Mouse (Mus musculus): ENCODE measurements around the gene Pyroxd2. TPM values are rescaled to one million over a fixed set of nuclear protein-coding genes. Genes with fewer than 3 reads are reported as not detected.

Pyroxd2 gene
- total RNA-seq, 4 experiments from 2014 or later = 2.9 to 4.0 (median 3.7) TPM

DNA sequence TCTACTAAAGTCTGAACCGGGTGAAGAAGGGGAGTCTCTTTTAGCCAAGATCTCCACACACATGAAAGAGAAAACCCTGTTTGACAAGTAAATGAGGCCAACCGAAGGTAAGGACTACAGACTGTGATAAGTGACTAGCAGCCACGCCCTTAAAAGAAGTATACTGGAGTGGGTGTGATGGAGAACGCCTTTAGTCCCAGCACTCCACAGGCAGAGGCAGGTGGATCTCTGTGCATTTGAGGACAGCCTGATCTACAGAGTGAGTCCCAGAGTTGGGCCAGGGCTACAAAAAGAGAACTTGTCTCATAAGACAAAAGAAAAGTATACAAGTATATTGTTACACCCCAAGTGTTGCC is 6.7 kb downstream of the Pyroxd2 start:
- no peak for DNase-seq (ENCODE audit: low spot score in 2 of 2)

DNA sequence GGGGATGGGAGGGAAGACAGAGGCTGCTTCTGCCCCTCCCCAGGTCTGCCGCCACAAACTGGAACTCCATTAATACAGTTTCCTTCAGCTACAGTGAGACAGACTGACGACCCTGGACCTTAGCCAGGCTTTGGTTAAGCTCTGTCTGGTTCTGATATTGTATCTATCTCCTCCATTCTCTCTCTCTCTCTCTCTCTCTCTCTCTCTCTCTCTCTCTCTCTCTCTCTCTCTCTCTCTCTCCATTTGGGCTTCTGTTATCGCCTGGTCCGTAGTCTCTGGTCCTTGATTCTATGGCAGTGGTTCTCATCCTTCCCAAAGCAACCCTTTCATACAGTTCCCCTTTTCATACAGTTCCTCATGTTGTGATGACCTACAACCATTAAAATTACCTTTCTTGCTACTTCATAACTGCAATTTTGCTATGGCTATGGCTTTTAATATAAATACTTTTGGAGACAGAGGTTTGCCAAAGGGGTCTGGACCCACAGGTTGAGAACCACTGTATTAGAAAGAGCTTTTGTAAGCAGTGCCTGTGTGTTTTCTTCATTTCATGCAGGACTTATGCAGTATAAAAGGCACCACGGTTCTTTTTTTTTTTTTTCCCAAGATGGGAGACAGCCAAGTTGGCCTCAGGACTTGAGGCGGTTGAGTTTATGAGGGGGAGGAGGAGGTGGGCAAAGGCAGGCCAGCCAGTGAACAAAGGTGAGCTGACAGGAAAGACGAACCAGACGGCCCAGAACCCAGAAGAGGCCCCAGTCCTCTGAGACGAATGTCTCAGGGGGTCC is 7.3 kb downstream of the Pyroxd2 start:
- no peak for DNase-seq (ENCODE audit: low spot score in 2 of 2)

- DNase-seq (ENCODE audit: low spot score in 2 of 2) = peak in 1 of 2 experiments; percentile 36
Measured at GRCm38 (mm10) chr19:42744162-42744586, 8.4 kb downstream of the Pyroxd2 start.

GRCm38 (mm10) chr19:42743261-42743660 is 9.3 kb downstream of the Pyroxd2 start:
- DNase-seq (ENCODE audit: low spot score in 2 of 2) = no peak

- peak in 1 of 2 experiments; percentile 43 for DNase-seq (ENCODE audit: low spot score in 2 of 2)
Measured at GRCm38 (mm10) chr19:42741884-42742283, 10.7 kb downstream of the Pyroxd2 start.

GRCm38 (mm10) chr19:42740163-42740899 is 12.2 kb downstream of the Pyroxd2 start:
- no peak for DNase-seq (ENCODE audit: low spot score in 2 of 2)

DNA sequence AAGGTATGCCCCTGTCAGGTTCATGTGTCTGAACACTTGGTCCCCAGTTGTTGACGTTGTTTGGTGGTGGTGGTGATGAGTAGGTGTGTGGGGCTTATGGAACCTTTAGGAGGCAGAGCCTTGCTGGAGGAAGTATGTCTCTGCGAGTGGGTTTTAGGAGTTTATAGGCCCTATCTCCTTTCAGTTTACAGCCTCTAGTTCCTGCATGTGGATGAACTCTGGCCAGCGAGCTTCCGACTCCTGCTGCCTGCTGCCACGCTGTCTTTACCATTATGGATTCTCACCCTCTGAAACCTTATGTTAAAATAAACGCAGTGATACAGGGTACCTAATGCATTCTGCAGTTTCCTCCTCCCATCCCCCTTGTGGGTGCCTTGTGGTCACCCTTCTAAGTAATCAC is 12.8 kb downstream of the Pyroxd2 start:
- DNase-seq (ENCODE audit: low spot score in 2 of 2) = no peak

- DNase-seq (ENCODE audit: low spot score in 2 of 2) = no peak
Measured at GRCm38 (mm10) chr19:42737753-42738152, 14.8 kb downstream of the Pyroxd2 start.

DNA sequence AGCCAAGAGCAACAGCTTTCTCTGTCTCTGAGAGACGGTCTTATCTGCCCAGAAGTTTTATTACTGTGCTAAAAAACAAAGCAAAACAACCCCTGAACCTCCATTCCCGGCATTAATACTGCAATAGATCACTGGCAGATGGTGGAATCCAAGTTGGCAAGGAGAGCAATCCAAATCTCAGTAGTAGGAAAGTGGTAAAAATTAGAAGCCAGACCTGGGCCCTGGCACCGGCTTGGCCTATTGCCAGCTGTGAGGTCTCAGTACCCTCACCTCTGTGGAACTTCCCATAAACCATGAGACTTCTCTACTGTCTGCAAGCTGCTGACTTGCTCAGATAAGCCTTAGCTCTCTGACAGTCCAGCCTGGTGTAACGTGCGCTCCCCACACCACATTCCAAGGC is 17.6 kb downstream of the Pyroxd2 start:
- DNase-seq (ENCODE audit: low spot score in 2 of 2) = no peak

DNA sequence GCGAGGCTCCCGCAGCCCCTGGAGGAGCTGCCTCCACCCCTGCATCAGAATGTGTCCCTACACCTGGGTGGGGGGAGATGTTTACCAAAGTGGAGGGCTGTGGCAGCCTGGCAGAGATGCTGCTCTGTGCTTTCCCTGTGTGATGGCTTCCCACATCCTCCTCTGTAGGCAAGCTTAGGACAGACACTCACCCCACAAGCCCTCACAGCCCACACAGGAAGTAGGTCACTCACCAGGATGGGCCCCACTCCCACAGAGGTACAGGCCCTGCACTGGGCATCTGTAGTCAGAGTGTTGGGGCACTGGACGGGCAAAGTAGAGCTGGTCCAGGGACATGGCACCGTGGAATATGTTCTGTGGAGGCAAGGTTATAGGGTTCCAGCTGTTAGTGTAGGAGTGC is 25.2 kb downstream of the Pyroxd2 start:
- DNase-seq (ENCODE audit: low spot score in 2 of 2) = no peak

DNA sequence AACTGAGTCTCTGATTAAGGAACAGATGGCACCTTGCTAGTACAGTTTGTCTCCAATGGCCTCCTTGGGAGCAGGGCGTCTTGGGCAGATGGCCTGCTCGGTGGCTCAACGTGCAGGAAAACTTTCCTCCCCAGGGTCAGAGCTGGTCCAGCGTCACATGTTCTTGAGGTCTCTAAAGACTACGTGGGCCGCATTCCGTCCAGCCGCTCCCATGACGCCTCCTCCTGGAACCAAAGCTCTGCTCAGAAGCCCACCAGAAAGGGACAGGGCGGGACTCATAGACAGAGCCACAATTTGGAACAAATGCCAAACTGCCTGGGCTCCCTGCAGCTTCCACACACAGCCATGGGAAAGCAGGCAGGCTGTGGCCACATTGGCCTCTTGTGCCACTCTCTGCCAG is 25.8 kb downstream of the Pyroxd2 start:
- no peak for DNase-seq (ENCODE audit: low spot score in 2 of 2)

GRCm38 (mm10) chr19:42725973-42726350 is 26.6 kb downstream of the Pyroxd2 start:
- DNase-seq (ENCODE audit: low spot score in 2 of 2) = no peak

DNA sequence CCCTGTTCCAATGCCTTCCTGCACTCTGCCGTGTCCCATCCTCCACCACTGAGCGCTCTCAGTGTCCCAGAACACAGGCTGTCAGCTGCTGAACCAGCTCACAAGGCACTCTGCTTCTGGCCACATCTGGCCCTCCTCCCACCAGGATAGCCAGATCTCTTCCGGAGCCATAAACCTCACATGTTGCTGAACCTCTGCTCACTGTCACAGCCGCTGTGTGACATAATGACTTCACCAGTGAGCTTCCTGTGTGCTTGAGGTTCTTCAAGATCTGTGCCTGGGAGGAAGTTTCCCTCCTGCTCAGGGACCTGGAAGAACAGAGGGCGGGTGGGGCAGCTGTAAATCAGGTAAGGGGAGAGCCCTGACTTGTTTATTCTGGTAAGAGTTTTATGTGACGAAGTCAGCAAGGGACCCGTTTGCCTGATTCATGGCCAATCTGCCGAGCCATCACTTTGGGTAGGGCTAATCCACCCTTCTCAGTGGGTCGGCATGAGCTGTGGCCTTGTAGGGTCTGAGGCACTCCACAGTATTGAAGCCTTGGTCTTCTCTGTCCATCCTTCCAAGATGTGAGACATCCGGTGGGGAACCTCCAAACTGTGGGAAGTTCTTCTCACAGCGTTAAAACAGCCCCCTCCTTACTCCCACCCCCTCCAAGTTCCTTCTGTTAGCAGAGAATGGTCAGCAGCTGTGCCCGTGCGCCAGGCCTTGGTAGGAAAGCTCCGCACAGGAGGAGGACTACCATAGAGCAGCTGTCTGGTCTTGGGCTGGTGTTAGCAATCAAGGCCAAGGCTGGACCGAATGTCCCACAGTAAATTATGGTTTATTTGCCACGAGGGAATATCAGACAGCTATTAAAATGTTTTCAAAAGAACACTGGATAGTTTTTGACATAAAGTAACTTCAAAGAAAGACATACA is 27.3 kb downstream of the Pyroxd2 start:
- DNase-seq (ENCODE audit: low spot score in 2 of 2) = no peak

DNA sequence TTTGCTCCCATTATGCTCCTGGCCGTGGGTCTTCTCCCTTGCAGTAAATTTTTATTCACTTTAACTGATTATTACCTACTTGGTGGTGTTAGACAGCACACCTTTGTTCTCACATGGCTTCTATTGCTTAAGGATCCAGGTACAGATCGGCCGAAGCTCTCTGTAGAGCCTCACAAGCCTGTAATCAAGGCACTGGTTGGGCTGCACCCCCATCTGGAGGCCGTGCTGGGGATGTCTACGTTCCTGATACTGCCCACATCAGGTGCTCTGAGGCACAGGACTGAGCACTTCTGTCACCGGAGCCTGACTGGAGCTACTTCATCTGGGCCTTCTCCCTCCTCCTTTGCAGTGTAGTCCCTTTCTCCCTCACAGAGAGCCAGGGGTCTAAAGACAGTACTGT is 29.3 kb downstream of the Pyroxd2 start:
- DNase-seq (ENCODE audit: low spot score in 2 of 2) = no peak

GRCm38 (mm10) chr19:42722500-42722899 is 30.1 kb downstream of the Pyroxd2 start:
- no peak for DNase-seq (ENCODE audit: low spot score in 2 of 2)

DNA sequence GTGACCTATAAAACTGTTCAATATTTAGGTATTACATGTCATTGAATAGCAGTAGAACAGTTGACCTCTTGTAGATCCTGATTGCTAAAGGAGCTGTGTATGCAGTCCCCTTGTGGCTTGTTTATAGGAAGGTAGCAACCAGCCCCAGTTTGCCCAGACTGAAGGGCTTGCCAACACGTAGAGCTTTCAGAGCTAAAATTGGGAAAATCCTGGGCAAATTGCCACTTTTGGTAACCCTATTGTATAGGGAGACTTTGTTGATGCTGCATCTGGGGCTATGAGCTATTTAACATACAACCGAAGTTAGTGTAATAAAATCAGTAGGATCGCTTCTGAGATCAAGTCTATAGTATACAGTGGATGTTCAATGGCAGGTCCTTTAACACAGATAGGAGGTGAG is 34.5 kb downstream of the Pyroxd2 start:
- DNase-seq (ENCODE audit: low spot score in 2 of 2) = no peak

DNA sequence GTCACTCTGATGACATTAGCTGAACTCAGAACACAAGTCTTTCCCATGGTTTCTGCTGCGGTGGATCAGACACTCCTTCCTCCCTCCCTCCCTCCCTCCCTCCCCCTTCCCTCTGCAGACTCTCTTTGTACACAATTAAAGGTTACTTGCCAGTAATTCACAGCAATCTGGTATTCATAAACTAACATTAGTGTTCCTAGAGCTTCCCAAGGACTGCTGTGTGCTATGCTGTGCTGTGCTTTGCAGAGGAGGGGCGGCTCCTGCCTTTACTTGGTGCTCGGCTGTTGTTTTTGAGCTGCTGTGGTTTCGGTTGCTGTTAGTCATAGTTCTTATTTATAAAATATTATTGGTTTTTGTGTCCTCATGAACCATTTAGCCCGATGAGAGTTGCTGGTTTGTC is 34.9 kb downstream of the Pyroxd2 start:
- DNase-seq (ENCODE audit: low spot score in 2 of 2) = no peak

GRCm38 (mm10) chr19:42716507-42716906 is 36.1 kb downstream of the Pyroxd2 start:
- peak in 1 of 2 experiments; percentile 9 for DNase-seq (ENCODE audit: low spot score in 2 of 2)

DNA sequence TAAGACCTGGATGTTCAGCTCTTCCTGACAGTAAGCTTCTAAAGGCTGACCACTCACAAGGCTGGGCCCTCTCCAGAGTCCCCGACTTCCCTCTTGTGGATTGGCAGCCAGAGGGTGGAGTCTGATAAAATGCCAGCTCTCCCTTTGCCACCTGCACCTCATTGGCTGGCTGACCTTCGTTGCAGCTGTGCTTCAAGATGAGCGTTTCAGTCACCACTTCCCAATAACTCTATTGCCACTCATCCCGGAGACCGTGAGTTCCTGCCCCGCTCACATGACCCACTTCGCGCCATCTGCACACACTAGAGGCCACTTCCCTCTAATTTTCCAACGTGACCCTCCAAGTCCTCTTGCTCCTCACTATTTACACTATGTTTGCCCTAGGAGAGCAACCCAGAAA is 38.8 kb downstream of the Pyroxd2 start:
- DNase-seq (ENCODE audit: low spot score in 2 of 2) = no peak

- DNase-seq (ENCODE audit: low spot score in 2 of 2) = no peak
Measured at GRCm38 (mm10) chr19:42699426-42699825, 53.1 kb downstream of the Pyroxd2 start.

- DNase-seq (ENCODE audit: low spot score in 2 of 2) = no peak
Measured at GRCm38 (mm10) chr19:42698576-42698975, 54.0 kb downstream of the Pyroxd2 start.

- no peak for DNase-seq (ENCODE audit: low spot score in 2 of 2)
Measured at GRCm38 (mm10) chr19:42697336-42697735, 55.2 kb downstream of the Pyroxd2 start.
